Mouse (Mus musculus): ENCODE measurements around the gene Adarb2. TPM values are rescaled to one million over a fixed set of nuclear protein-coding genes. Genes with fewer than 3 reads are reported as not detected.

Adarb2 gene
- total RNA-seq, 2 experiments from 2014 or later = 24.8 to 26.8 TPM

DNA sequence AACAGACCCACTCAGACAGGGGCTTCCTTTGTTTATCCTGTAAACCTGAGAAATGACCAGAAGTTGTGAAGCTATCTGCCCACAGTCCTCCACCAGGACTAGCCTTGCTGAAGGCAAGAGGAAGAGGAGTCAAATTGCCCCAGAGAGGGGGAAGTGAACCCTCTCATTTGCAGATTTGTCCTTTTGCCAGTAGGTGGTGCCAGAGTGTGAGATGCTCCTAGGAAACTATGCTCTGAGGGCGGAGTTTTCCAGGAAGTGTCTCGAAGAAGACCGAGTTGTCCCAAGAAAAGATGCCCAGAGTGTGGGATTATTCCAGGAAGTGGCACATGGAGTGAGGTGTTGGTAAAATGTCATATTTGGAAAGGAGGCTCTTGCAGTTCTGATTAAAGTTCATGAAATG lies 541.9 kb downstream of the Adarb2 start:
- peak; percentile 11 to 12 for DNase-seq (ENCODE audit: low spot score in 2 of 2)
- intact Hi-C loops (cut with DNase I) = no loop called here

DNA sequence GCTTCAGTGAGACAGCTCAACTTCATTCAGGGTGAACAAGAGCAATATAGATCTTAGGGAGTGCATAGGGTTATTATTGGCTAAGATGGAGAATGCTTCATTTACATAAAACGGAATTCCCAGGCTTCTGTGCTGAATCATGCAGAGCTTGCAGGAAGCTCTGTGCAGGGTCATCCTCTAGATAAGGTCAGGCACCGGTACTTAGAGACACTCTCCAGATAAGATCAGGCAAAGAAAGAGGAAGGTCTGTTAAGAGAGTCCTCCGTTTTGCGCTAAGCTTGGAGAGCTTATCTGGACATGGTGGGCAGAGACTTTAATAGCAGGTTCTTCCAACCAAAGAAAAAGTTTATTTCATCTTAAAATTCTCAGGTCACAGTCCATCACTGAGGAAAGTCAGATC lies 542.9 kb downstream of the Adarb2 start:
- intact Hi-C loops (cut with DNase I) = no loop called here
- no peak for DNase-seq (ENCODE audit: low spot score in 2 of 2)

DNA sequence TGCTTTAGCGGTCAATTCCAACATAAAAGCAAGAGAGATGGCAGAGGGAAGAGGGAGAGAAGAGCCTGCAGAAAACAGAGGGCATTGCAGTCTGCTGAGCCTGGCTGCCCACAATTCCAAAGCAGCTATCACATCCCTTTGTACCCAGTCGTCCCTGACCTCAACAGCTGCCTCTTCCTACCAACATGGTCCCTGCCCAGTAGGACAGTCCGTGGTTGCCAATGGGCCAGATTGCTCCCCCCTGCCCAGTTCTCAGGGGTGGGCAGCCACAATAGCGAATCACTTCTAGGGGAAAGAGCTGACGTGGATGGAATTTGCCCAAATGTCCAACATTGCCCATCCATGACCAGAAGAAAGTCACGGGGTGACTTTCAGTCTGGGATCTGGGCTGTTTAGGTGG lies 546.8 kb downstream of the Adarb2 start:
- intact Hi-C loops (cut with DNase I) = no loop called here

DNA sequence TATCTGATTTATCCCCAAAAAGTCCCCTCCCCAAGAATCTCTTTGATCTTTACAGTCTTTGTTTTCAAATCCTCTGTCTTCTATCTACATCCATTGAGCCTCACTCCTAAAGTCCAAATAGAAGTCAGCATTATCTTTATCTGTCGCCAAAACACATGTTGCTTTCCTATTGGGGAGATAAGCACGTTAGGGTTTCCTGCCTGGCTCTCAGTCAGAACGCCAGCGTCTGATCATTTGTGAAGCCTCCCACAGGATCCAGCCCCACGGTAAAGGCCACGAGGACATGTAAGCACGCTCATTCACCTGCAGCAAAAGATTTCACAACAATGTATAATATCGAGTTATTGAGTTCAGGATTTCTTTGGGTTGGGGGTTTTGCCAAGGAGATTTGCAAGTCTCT lies 558.3 kb downstream of the Adarb2 start:
- no peak for DNase-seq (ENCODE audit: low spot score in 2 of 2)
- intact Hi-C loops (cut with DNase I) = no loop called here

More for the DNA sequence above, 546.8 kb downstream of the Adarb2 start:
- no peak for DNase-seq (ENCODE audit: low spot score in 2 of 2)

DNA sequence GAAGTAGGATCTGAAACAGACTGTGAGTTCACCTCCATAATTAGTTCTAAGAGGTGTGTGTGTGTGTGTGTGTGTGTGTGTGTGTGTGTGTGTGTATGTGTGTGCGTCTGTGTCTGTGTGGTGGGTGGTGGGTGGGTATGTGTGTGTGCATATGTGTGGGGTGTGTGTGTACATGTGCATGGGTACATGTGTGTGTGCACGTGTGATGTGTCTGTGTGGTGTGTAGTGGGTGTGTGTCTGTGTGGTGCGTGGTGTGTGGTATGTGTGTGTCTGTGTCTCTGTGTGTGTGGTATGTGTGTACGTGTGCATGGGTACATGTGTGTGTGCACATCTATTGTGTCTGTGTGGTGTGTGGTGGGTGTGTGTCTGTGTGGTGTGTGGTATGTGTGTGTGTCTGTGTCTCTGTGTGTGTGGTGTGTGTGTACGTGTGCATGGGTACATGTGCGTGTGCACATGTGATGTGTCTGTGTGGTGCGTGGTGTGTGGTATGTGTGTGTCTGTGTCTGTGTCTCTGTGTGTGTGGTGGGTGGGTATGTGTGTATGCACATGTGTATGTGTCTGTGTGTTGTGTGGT lies 567.1 kb downstream of the Adarb2 start:
- no peak for DNase-seq (ENCODE audit: low spot score in 2 of 2)
- intact Hi-C loops (cut with DNase I) = no loop called here

DNA sequence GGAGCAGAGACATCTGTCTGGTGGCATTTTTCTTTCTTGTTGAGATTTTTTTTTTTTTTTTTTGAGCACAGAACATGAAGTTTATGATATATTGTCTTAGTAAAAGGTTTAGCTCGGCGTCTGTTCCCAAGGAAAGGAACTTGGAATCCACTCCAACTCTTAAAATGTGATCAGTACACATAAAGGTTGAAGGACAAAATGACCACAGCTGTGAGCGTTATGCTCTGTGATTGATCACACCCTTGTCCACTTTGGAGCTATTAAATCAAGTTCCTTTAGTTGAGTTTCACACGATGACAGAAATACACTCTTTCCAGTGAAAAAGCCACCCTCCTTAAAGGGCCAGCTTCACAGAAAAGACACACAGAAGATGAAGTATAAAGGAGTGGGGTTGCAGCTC lies 568.0 kb downstream of the Adarb2 start:
- no peak for DNase-seq (ENCODE audit: low spot score in 2 of 2)
- intact Hi-C loops (cut with DNase I) = no loop called here

DNA sequence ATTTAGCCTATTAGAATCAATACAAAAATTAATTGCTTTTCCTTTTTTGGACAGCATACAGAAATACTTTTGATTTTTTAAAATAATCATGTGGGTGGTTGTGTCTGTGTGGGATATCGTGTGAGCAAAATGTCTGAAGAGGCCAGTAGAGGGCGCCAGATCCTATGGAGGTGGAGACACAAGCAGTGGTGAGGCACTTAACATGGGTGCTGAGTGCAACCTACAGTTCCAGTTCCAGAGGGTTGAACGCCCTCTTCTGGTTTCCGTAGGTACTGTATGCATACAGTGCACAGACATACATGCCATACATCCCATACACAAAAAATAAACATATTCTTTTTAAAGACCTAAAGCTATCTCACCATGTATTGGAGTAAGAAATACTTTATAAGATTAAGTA lies 577.8 kb downstream of the Adarb2 start:
- intact Hi-C loops (cut with DNase I) = loop anchor here (5.0 kb wide), 1 partner anchor 1943 kb away; no protein-coding TSS in a partner anchor
- peak; percentile 62 to 79 for DNase-seq (ENCODE audit: low spot score in 2 of 2)

DNA sequence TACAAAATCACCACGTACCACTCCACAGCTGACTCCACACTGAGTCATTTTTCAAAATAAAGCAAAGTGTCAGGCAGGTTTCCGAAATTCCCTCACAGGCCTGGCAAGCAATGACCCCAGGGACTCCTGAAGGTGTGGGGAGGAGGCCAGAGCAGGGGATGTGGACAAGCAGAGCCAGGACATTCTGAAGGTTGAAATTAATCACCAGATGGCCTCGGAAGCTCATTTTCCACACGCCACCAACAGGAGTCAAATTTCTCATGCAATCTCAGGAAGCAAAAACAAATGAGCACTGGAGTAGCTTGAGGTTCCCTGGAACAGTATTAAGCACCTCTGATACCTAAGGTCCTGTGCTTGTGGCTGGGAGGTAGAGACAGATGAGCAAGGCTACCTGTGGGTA lies 580.0 kb downstream of the Adarb2 start:
- no peak for DNase-seq (ENCODE audit: low spot score in 2 of 2)
- intact Hi-C loops (cut with DNase I) = loop anchor here (5.0 kb wide), 1 partner anchor 1945 kb away; no protein-coding TSS in a partner anchor

DNA sequence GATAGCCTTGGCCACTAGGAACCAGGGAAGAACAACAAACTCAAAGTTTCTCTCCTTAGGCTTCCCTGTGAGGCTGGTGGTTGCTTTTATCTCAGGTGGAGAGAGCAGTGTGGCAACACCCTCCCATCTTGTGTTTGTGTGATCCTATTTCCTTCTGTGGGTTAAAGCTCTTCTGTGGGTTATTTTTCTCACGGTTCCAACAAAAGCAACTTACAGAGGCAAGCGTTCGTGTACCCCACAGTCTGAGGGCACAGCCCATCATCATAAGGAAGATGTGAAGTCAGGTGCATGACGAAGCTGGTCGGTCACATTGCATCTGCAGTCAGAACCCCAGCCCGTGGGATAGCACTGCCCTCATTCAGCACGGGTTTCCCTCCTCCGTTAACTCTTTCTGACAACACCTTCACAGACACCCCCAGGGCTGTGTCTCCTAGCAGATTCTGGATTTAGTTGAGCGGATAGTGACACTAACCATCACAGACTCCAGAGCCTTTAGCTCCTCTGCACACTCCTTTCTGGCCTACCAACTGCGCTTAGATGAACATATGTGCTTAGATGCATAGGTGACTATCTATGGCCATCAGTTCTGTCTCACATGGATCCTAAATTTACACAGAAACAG lies 581.1 kb downstream of the Adarb2 start:
- intact Hi-C loops (cut with DNase I) = loop anchor here (5.0 kb wide), 1 partner anchor 1946 kb away; no protein-coding TSS in a partner anchor
- no peak for DNase-seq (ENCODE audit: low spot score in 2 of 2)

DNA sequence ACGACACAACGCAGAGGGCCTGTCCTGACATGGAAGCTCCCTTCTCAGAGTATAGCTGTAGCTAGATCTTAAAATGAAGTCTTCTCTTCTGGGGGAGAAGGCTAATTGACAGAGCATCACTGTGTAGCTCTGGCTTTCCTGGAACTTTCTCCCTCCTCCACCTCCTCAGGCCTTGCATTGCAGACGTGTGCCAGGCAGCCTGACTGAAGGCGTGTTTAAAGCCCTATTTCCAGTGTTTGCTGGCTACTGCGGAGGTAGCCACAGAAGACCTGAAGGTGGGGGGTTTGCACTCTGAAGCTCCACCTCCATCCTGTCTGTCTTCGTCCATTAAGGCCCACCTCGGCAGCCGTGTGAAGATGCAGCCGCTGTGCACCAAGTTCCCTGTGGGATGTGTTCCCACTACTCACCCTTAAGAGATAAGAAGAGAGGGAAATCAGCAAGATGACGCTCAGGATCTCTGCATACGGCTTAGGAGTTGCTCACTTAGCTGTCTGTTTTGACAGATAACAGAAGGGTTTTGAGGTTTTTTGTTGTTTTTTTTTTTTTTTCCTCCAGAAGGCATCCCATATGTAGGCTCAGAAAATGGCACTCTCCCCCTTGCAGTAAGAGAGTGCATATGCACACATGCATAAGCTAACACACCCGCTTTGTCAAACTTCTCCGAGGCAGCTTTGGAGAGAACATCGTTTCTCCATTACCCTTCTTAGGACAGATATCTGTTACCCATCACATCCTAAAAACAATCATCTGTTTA lies 581.8 kb downstream of the Adarb2 start:
- intact Hi-C loops (cut with DNase I) = loop anchor here (5.0 kb wide), 1 partner anchor 1947 kb away; no protein-coding TSS in a partner anchor
- no peak for DNase-seq (ENCODE audit: low spot score in 2 of 2)

DNA sequence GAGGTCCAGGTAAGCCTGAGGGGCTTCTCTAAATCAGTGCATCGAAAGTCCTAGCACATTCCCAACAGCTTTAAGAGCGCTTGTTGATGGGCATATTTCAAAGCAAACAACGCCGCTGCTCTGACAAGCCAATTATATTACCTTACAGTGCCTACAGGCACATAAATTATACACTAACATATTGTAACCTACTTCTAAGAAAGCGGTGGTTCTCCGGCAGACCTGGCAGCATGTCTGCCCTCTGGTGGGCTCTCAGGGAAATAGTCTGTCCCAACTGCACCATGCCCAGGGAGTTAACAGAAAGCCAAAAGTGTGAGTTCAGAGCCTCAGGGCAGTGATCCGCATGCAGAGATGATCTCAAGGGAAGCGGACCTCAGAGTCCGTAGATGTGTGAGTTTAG lies 582.5 kb downstream of the Adarb2 start:
- intact Hi-C loops (cut with DNase I) = no loop called here

DNA sequence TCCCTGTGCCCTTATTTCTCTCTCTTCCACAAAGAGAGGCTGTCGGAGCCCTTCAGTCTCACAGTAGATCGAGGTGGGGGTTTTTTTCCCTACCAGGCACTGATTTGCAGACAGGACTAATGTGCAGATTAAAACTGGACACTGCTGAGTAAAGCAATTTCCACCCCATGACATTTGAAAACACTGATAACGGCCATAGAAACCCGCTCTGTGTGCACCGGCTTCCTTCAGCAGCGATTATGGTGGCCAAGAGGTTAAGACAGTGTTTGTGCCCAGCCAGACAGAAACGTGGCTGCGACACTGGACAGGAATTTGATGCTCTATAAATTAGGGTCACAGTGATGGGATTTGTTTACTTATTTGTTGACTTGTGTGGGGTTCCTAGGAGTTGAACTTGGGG lies 590.6 kb downstream of the Adarb2 start:
- DNase-seq (ENCODE audit: low spot score in 2 of 2) = no peak
- intact Hi-C loops (cut with DNase I) = no loop called here

More for the DNA sequence above, 582.5 kb downstream of the Adarb2 start:
- DNase-seq (ENCODE audit: low spot score in 2 of 2) = peak; percentile 70 to 74

DNA sequence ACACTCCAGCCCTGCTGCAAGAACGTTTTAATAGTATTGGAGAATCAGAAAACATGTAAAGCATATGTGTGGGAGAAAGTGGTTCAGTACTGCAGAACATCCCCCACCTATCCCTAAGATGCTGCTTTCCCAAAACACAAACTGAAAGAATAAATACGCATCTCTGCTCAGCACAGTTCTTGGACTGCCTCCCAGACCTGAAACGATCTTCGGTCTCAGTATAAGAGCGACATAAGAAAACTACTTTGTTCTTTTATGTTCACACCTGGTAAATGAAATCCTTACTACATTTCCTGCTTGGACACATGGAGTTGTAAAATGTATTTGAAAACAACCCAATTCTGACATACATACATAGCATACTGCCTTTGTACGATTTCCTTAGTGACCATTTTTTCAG lies 597.9 kb downstream of the Adarb2 start:
- intact Hi-C loops (cut with DNase I) = no loop called here
- no peak for DNase-seq (ENCODE audit: low spot score in 2 of 2)

DNA sequence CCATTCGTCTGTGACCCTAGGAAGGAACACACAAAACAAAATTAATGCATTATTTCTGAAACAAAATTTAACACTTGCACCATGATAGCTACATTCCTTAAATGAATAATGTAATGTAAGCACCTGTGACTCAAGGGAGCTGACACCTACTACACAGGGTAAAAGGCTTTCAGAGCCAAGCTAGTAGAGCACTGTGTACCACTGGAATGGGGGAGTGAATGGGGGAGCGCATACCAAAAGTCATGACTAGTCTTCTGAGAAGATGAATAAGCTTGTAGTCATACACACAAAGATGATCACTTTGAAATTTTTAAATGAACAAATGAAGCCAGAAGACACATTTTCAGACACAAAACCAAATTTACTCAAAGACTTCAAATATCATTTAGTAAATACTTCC lies 603.3 kb downstream of the Adarb2 start:
- DNase-seq (ENCODE audit: low spot score in 2 of 2) = no peak
- intact Hi-C loops (cut with DNase I) = no loop called here

Measured in left cerebral cortex, postnatal 14 days (tissue).